Mouse (Mus musculus) heart, embryonic 12.5 days (tissue): ENCODE data around the gene Trp53tg5. TPM values are rescaled to one million over a fixed set of nuclear protein-coding genes. Genes with fewer than 3 reads are reported as not detected.

Source experiments
- polyA plus RNA-seq: library from polyadenylated mRNA; unstranded; fragments of >200 nt; fragmentation: Nextera tagmentation; extraction: Ambion mirVana; gene quantifications from 2 replicates; pipeline ENCODE4 v1.2.1, GENCODE M21; 2016

Gene Trp53tg5
- polyA plus RNA-seq, 1 experiment from 2014 or later: 0.19 TPM

Other genes starting within 250 kb of the Trp53tg5 start
- gene Svs2, start 235.3 kb downstream of the Trp53tg5 start, polyA plus RNA-seq: not detected in 2 replicates
- not detected in 2 replicates for gene Svs3b, start 217.1 kb downstream of the Trp53tg5 start, polyA plus RNA-seq
- not detected in 2 replicates for gene Svs4, start 195.3 kb downstream of the Trp53tg5 start, polyA plus RNA-seq
- not detected in 2 replicates for gene Svs3a, start 184.5 kb downstream of the Trp53tg5 start, polyA plus RNA-seq
- gene Svs6, start 157.0 kb downstream of the Trp53tg5 start, polyA plus RNA-seq: not detected in 2 replicates
- not detected in 2 replicates for gene Svs5, start 141.0 kb downstream of the Trp53tg5 start, polyA plus RNA-seq
- 0.44 and 1.2 TPM in 2 replicates for gene Slpi, start 84.6 kb downstream of the Trp53tg5 start, polyA plus RNA-seq
- gene Rbpjl, start 70.6 kb downstream of the Trp53tg5 start, polyA plus RNA-seq: 0.19 and 0.28 TPM in 2 replicates
- 6.2 and 6.4 TPM in 2 replicates for gene Matn4, start 68.6 kb downstream of the Trp53tg5 start, polyA plus RNA-seq
- 40.1 and 40.6 TPM in 2 replicates for gene Sdc4, start 29.8 kb downstream of the Trp53tg5 start, polyA plus RNA-seq
- gene Sys1, start 16.8 kb downstream of the Trp53tg5 start, polyA plus RNA-seq: 36.4 and 40.3 TPM in 2 replicates
- 11.8 and 16.9 TPM in 2 replicates for gene Gm20458, start 12.8 kb downstream of the Trp53tg5 start, polyA plus RNA-seq
- gene Dbndd2, start 12.4 kb upstream of the Trp53tg5 start, polyA plus RNA-seq: 7.3 and 11.3 TPM in 2 replicates
- gene Pigt, start 23.8 kb upstream of the Trp53tg5 start, polyA plus RNA-seq: 53.4 and 54.3 TPM in 2 replicates
- gene Wfdc2, start 88.7 kb upstream of the Trp53tg5 start, polyA plus RNA-seq: 3.1 and 3.3 TPM in 2 replicates
- not detected in 2 replicates for gene Spint3, start 99.7 kb upstream of the Trp53tg5 start, polyA plus RNA-seq
- 0.29 and 0.32 TPM in 2 replicates for gene Wfdc6a, start 111.7 kb upstream of the Trp53tg5 start, polyA plus RNA-seq
- not detected in 2 replicates for gene Eppin, start 119.9 kb upstream of the Trp53tg5 start, polyA plus RNA-seq
- gene Wfdc6b, start 139.8 kb upstream of the Trp53tg5 start, polyA plus RNA-seq: not detected in 2 replicates
- not detected in 2 replicates for gene Wfdc8, start 139.9 kb upstream of the Trp53tg5 start, polyA plus RNA-seq
- gene Wfdc16, start 165.1 kb upstream of the Trp53tg5 start, polyA plus RNA-seq: not detected in 2 replicates
- not detected in 2 replicates for gene Wfdc10, start 182.3 kb upstream of the Trp53tg5 start, polyA plus RNA-seq
- gene Wfdc9, start 182.9 kb upstream of the Trp53tg5 start, polyA plus RNA-seq: not detected in 2 replicates
- gene Wfdc11, start 200.4 kb upstream of the Trp53tg5 start, polyA plus RNA-seq: not detected in 2 replicates
- not detected in 2 replicates for gene Wfdc13, start 211.4 kb upstream of the Trp53tg5 start, polyA plus RNA-seq
- 0.35 TPM in 1 of 2 replicates, not detected in the other for gene Spint4, start 224.8 kb upstream of the Trp53tg5 start, polyA plus RNA-seq
- gene Spint5, start 241.6 kb upstream of the Trp53tg5 start, polyA plus RNA-seq: not detected in 2 replicates